Mouse (Mus musculus): ENCODE measurements around the gene Nmt2. TPM values are rescaled to one million over a fixed set of nuclear protein-coding genes. Genes with fewer than 3 reads are reported as not detected.

The Nmt2 gene
- 13.9 TPM for polyA plus RNA-seq (2017; shearing (Covaris generic))

GRCm38 (mm10) chr2:3283602-3284472 is at the start of gene Nmt2:
TSS of gene Nmt2 (plus strand) at chr2:3284212.

GRCm38 (mm10) chr2:3332484-3333242 is 48.7 kb downstream of the Nmt2 start, which contains the start of gene Rpp38:
TSS of gene Rpp38 (minus strand) at chr2:3332643.

GRCm38 (mm10) chr2:3335611-3336301 is 51.7 kb downstream of the Nmt2 start, which contains the start of gene Acbd7:
TSS of gene Acbd7 (plus strand) at chr2:3336168.

Other genes starting within 250 kb of the Nmt2 start
- not detected for gene Fam171a1, start 170.0 kb upstream of the Nmt2 start, polyA plus RNA-seq (2017; shearing (Covaris generic))
- 17.7 TPM for gene Rpp38, start 48.4 kb downstream of the Nmt2 start, polyA plus RNA-seq (2017; shearing (Covaris generic))
- gene Acbd7, start 52.0 kb downstream of the Nmt2 start, polyA plus RNA-seq (2017; shearing (Covaris generic)), result not detected
- not detected for gene Olah, start 113.0 kb downstream of the Nmt2 start, polyA plus RNA-seq (2017; shearing (Covaris generic))
- not detected for gene Meig1, start 138.4 kb downstream of the Nmt2 start, polyA plus RNA-seq (2017; shearing (Covaris generic))
- 27.6 TPM for gene Dclre1c, start 139.9 kb downstream of the Nmt2 start, polyA plus RNA-seq (2017; shearing (Covaris generic))
- gene Suv39h2, start 190.8 kb downstream of the Nmt2 start, polyA plus RNA-seq (2017; shearing (Covaris generic)), result 0.50 TPM
- gene Gm45902, start 228.6 kb downstream of the Nmt2 start, polyA plus RNA-seq (2017; shearing (Covaris generic)), result 6.8 TPM
- 124 TPM for gene Hspa14, start 228.6 kb downstream of the Nmt2 start, polyA plus RNA-seq (2017; shearing (Covaris generic))
- 0.35 TPM for gene Cdnf, start 228.8 kb downstream of the Nmt2 start, polyA plus RNA-seq (2017; shearing (Covaris generic))

Data from activated CD4-positive, CD25-positive, alpha-beta regulatory T cell, adult 9 weeks (primary cell).